Comparison of ENCODE assay signal across 8 mouse cellular contexts in genomic region chr5:137032033-137032421, GRCm38 (mm10). TPM values are rescaled to one million over a fixed set of nuclear protein-coding genes. Genes with fewer than 3 reads are reported as not detected.
A peak's percentile ranks its signal among the peaks of the same experiment; 100 is the strongest.
DNase-seq lines count a peak whose midpoint lies in the region; ATAC-seq and TF ChIP-seq lines count a peak whose summit lies in the region.

No protein-coding gene starts in this region.

- ATAC-seq in hindbrain, embryonic 13.5 days (ENCODE audit: low FRiP score), result peak; percentile 8; the same call in 1 of the 2 replicates

- peaks cover 73% of the 10 kb centered on the region for H3K27me3 ChIP-seq in hindbrain, embryonic 13.5 days

- peaks cover 42% of the 10 kb centered on the region for H3K4me1 ChIP-seq in hindbrain, embryonic 13.5 days (replicated peaks)
- H3K4me1 ChIP-seq in olfactory bulb, adult 2 months (ENCODE audit: control insufficient read depth, insufficient read depth, low read length), result peaks cover 43% of the 10 kb centered on the region

- H3K9me3 ChIP-seq in hindbrain, embryonic 13.5 days, result no peaks in the 10 kb centered on the region

- peak overlapping the region; percentile 54 for H3K4me3 ChIP-seq in hindbrain, embryonic 13.5 days
- peak overlapping the region; percentile 71 for H3K4me3 ChIP-seq in olfactory bulb, adult 2 months (ENCODE audit: insufficient read depth, low read depth, low read length)

- no peak for TF ChIP-seq CTCF in olfactory bulb, adult 2 months (IDR thresholded peaks at IDR 0.05; ENCODE audit: insufficient read depth, low read depth, low read length)

- DNase-seq in gastrocnemius, postnatal 10 days, result peak; percentile 19
- no peak for DNase-seq in gastrocnemius, adult 18-20 months (ENCODE audit: low spot score)
- DNase-seq in ES-CJ7 (ENCODE audit: low read depth, low spot score) (peak; percentile 46), liver (peak; percentile 32)
- DNase-seq in embryo, embryonic 9.5 days (ENCODE audit: extremely low spot score), result peak; percentile 46
- no peak for DNase-seq in gastrocnemius, postnatal 36 days

- 0 out of 2 replicates have a peak overlapping the region, but pooled peaks have one; percentile 23 for H3K27ac ChIP-seq in hindbrain, embryonic 13.5 days
- H3K27ac ChIP-seq in olfactory bulb, adult 2 months (ENCODE audit: insufficient read depth, low read depth, low read length), result peak overlapping the region; percentile 37; the same call in 1 of the 2 replicates

- intact Hi-C loops in gastrocnemius, postnatal 36 days (cut with DNase I), result no loop called here

- no peak for TF ChIP-seq POLR2A in olfactory bulb, adult 2 months (IDR thresholded peaks at IDR 0.05; ENCODE audit: insufficient read depth, low read depth, low read length)

- WGBS in hindbrain, embryonic 13.5 days, result under 1% methylated on average over 33 of the region's 33 CpGs
- WGBS in olfactory bulb, adult 2 months, result 1% methylated on average over 33 of the region's 33 CpGs

- H3K9ac ChIP-seq in hindbrain, embryonic 13.5 days, result peak overlapping the region; percentile 76

- H3K4me2 ChIP-seq in hindbrain, embryonic 13.5 days, result peak overlapping the region; percentile 99

- H3K36me3 ChIP-seq in hindbrain, embryonic 13.5 days, result peaks cover 20% of the 10 kb centered on the region

RNA-seq across cellular contexts. Expression of gene Vgf, which starts 5.8 kb away (rescaled TPM):
- total RNA-seq in gastrocnemius, postnatal 10 days (2021), result under 1 TPM; 0.21 to 0.45 TPM
- not detected for total RNA-seq in gastrocnemius, adult 18-20 months (2021)
- 1.6 and 1.9 TPM in 2 replicates for polyA plus RNA-seq in hindbrain, embryonic 13.5 days (2015; fragmentation: Nextera tagmentation; extraction: Ambion mirVana)
- not detected in 2 replicates for polyA plus RNA-seq in olfactory bulb, adult 2 months (2012; ENCODE audit: insufficient read depth, insufficient read length, low replicate concordance, missing spikeins)
- not detected for total RNA-seq in gastrocnemius, postnatal 36 days (2021)

RNA-seq across cellular contexts. Expression of gene Ap1s1, which starts 13.9 kb away (rescaled TPM):
- total RNA-seq in gastrocnemius, postnatal 10 days (2021), result 10 to 100 TPM; 33.4 to 37.0 TPM
- total RNA-seq in gastrocnemius, adult 18-20 months (2021), result 10 to 100 TPM; 14.0 to 17.1 TPM
- polyA plus RNA-seq in hindbrain, embryonic 13.5 days (2015; fragmentation: Nextera tagmentation; extraction: Ambion mirVana), result 220 and 236 TPM in 2 replicates
- polyA plus RNA-seq in olfactory bulb, adult 2 months (2012; ENCODE audit: insufficient read depth, insufficient read length, low replicate concordance, missing spikeins), result not detected in 2 replicates
- 10 to 100 TPM; 14.6 to 16.8 TPM for total RNA-seq in gastrocnemius, postnatal 36 days (2021)

RNA-seq across cellular contexts. Expression of gene Serpine1, which starts 40.0 kb away (rescaled TPM):
- 1 to 10 TPM; 2.2 to 2.9 TPM for total RNA-seq in gastrocnemius, postnatal 10 days (2021)
- 1 to 10 TPM; 4.9 to 5.5 TPM for total RNA-seq in gastrocnemius, adult 18-20 months (2021)
- 0.06 and 0.16 TPM in 2 replicates for polyA plus RNA-seq in hindbrain, embryonic 13.5 days (2015; fragmentation: Nextera tagmentation; extraction: Ambion mirVana)
- not detected in 2 replicates for polyA plus RNA-seq in olfactory bulb, adult 2 months (2012; ENCODE audit: insufficient read depth, insufficient read length, low replicate concordance, missing spikeins)
- 1 to 10 TPM; 2.8 to 7.5 TPM for total RNA-seq in gastrocnemius, postnatal 36 days (2021)

RNA-seq across cellular contexts. Expression of gene Znhit1, which starts 44.2 kb away (rescaled TPM):
- total RNA-seq in gastrocnemius, postnatal 10 days (2021), result 10 to 100 TPM; 39.8 to 41.8 TPM
- total RNA-seq in gastrocnemius, adult 18-20 months (2021), result 10 to 100 TPM; 73.3 to 76.9 TPM
- polyA plus RNA-seq in hindbrain, embryonic 13.5 days (2015; fragmentation: Nextera tagmentation; extraction: Ambion mirVana), result 107 and 109 TPM in 2 replicates
- polyA plus RNA-seq in olfactory bulb, adult 2 months (2012; ENCODE audit: insufficient read depth, insufficient read length, low replicate concordance, missing spikeins), result not detected in 2 replicates
- total RNA-seq in gastrocnemius, postnatal 36 days (2021), result 10 to 100 TPM; 58.3 to 63.2 TPM

RNA-seq across cellular contexts. Expression of gene Plod3, which starts 45.2 kb away (rescaled TPM):
- 10 to 100 TPM; 21.3 to 33.5 TPM for total RNA-seq in gastrocnemius, postnatal 10 days (2021)
- total RNA-seq in gastrocnemius, adult 18-20 months (2021), result 10 to 100 TPM; 16.8 to 19.7 TPM
- 34.0 and 38.1 TPM in 2 replicates for polyA plus RNA-seq in hindbrain, embryonic 13.5 days (2015; fragmentation: Nextera tagmentation; extraction: Ambion mirVana)
- not detected in 2 replicates for polyA plus RNA-seq in olfactory bulb, adult 2 months (2012; ENCODE audit: insufficient read depth, insufficient read length, low replicate concordance, missing spikeins)
- 10 to 100 TPM; 19.5 to 22.2 TPM for total RNA-seq in gastrocnemius, postnatal 36 days (2021)

Comparison
In these comparisons a context has a peak if more than half of its experiments do, and no peak if none do; other contexts are left out.
1. DNase-seq: peak in gastrocnemius, postnatal 10 days (single experiment), ES-CJ7 (single experiment), embryo, embryonic 9.5 days (single experiment) and liver (single experiment); none in gastrocnemius, adult 18-20 months (single experiment) and gastrocnemius, postnatal 36 days (0 of 2).